Mouse (Mus musculus): Measurements from ENCODE around the gene Gid8. TPM values are rescaled to one million over a fixed set of nuclear protein-coding genes. Genes with fewer than 3 reads are reported as not detected.

Gid8 gene
- polyA plus RNA-seq, 1 experiment from 2014 or later, result 43.8 TPM

- Histone ChIP-seq H3K36me3 (no peaks in the 10 kb centered on the region), H3K27me3 (replicated peaks) (peaks cover 24% of the 10 kb centered on the region; the same call in 1 of the 2 replicates), H3K4me3 (no peak overlapping the region), H3K4me2 (no peak overlapping the region), H3K4me1 (0 out of 2 replicates have a peak, but pooled peaks cover 2% of the 10 kb centered on the region), H3K9ac (no peak overlapping the region), H3K9me3 (no peaks in the 10 kb centered on the region), H3K27ac (replicated peaks) (no peak overlapping the region)
- ATAC-seq (ENCODE audit: extremely low read depth, insufficient number of reproducible peaks, low FRiP score, low TSS enrichment), result no peak
- WGBS, result 52% methylated on average over 3 of the region's 3 CpGs
Observed at GRCm38 (mm10) chr2:180731036-180731435, 21.1 kb downstream of the Gid8 start.

DNA sequence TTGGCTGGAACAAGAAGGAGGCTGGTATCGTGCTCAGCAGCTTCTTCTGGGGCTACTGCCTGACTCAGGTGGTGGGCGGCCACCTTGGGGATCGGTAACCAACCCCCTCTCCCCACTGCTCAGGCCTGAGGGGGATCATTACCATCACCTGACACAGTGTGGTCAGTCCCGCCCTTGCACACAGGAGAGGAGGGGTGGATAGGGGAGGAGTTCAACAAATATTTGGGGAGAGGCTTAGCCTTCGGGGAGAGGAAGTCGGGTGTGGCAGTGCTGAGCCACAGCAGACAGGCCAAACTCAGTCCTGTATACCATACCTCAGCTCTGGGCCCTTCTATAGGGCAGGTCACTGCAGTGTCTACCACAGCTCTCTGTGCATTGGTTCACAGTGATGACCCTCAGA lies 22.1 kb downstream of the Gid8 start:
- Histone ChIP-seq H3K27me3 (replicated peaks) (peaks cover 24% of the 10 kb centered on the region; the same call in 1 of the 2 replicates), H3K4me1 (0 out of 2 replicates have a peak, but pooled peaks cover 2% of the 10 kb centered on the region), H3K27ac (replicated peaks) (no peak overlapping the region), H3K4me3 (no peak overlapping the region), H3K9me3 (no peaks in the 10 kb centered on the region), H3K9ac (no peak overlapping the region), H3K4me2 (no peak overlapping the region), H3K36me3 (no peaks in the 10 kb centered on the region)
- 60% methylated on average over 6 of the region's 6 CpGs for WGBS
- no peak for ATAC-seq (ENCODE audit: extremely low read depth, insufficient number of reproducible peaks, low FRiP score, low TSS enrichment)

DNA sequence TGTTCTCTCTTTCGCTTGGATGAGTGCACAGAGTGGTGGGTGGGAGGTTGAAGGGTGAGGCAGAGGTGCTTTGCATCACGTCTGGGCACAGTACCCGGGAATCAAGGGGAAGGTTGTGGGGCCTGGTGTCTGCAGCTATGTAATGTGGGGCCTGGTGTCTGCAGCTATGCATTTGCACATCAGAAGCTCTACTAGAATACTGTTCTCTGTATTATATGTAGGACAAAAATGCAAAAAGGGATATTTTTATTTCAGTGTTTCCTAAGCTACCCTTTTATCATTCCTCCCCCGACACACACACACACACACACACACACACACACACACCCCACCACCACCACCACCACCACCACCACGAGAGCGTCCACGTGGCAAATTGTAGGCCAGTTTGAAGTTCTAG lies 25.3 kb downstream of the Gid8 start:
- Histone ChIP-seq H3K9me3 (no peaks in the 10 kb centered on the region), H3K9ac (no peak overlapping the region), H3K4me2 (no peak overlapping the region), H3K27ac (replicated peaks) (no peak overlapping the region), H3K4me3 (no peak overlapping the region), H3K4me1 (0 out of 2 replicates have a peak, but pooled peaks cover 2% of the 10 kb centered on the region), H3K36me3 (no peaks in the 10 kb centered on the region), H3K27me3 (replicated peaks) (peaks cover 26% of the 10 kb centered on the region)
- 73% methylated on average over 7 of the region's 7 CpGs for WGBS
- no peak for ATAC-seq (ENCODE audit: extremely low read depth, insufficient number of reproducible peaks, low FRiP score, low TSS enrichment)

DNA sequence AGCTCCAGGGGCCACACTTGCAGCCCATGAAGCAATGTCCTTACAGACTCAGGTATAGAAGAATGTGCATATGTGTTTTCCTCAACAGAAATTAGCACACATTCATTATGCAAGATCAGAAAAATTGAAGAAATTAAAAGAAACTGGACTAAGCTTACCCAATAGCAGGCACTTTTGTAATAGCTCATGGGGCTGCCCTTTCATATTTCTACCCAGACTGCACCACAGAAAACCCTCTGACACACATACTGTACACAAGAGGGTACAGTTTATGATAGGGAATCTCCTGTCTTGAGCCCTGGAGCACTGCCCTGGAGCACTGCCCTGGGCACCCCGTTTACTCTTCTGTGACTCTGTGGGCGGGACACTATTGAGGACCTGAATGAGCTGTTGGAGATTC lies 28.1 kb downstream of the Gid8 start:
- Histone ChIP-seq H3K27me3 (replicated peaks) (peaks cover 30% of the 10 kb centered on the region), H3K9me3 (no peaks in the 10 kb centered on the region), H3K4me3 (no peak overlapping the region), H3K4me1 (no peaks in the 10 kb centered on the region), H3K36me3 (no peaks in the 10 kb centered on the region), H3K4me2 (no peak overlapping the region), H3K9ac (no peak overlapping the region), H3K27ac (replicated peaks) (no peak overlapping the region)
- 54% methylated on average over 2 of the region's 2 CpGs for WGBS
- ATAC-seq (ENCODE audit: extremely low read depth, insufficient number of reproducible peaks, low FRiP score, low TSS enrichment), result no peak

DNA sequence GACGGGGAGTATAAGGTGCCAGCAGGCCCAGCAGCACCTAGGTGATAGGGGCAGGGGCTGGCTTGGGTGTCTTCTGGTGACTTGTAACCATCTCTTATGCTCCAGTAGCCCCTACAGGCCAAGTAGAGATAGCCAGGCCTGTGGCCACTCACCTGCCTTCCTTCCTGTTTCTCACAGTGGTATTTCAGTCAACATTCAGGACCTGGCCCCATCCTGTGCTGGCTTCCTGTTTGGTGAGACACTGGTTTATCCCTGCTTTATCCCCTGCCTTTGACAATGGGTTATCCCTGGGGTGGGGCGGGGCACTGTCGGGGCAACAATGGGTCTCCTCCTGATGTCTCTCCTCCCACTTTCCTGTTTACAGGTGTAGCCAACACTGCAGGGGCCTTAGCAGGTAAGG lies 30.4 kb downstream of the Gid8 start:
- H3K36me3 ChIP-seq, result no peaks in the 10 kb centered on the region
- no peak overlapping the region for H3K27ac ChIP-seq (replicated peaks)
- H3K9me3 ChIP-seq, result no peaks in the 10 kb centered on the region
- H3K4me3 ChIP-seq, result no peak overlapping the region
- H3K27me3 ChIP-seq (replicated peaks), result peaks cover 24% of the 10 kb centered on the region
- H3K4me2 ChIP-seq, result no peak overlapping the region
- no peak overlapping the region for H3K9ac ChIP-seq
- H3K4me1 ChIP-seq, result no peaks in the 10 kb centered on the region
- 27% methylated on average over 3 of the region's 3 CpGs for WGBS
- ATAC-seq (ENCODE audit: extremely low read depth, insufficient number of reproducible peaks, low FRiP score, low TSS enrichment), result no peak

DNA sequence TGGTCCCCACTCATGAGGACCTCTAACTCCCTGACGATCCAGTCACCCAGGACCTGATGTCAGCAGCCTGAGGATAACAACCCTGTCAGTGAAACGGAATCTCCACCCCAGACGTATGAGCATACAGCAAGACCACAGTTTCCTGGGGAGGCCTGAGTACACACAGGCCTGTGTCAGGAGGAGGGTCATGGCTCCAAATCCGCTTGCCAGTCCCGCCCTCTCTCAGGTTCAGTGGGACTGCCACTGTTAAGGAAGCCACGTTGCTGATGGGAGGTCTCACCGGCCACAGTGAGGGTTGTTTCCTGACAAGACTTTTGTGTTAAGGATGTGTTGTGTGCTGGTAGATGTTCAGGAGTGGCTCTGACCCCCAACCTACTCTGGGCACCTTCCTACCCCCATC lies 31.5 kb downstream of the Gid8 start:
- H3K9ac ChIP-seq, result no peak overlapping the region
- no peak overlapping the region for H3K4me2 ChIP-seq
- H3K4me3 ChIP-seq, result no peak overlapping the region
- H3K27ac ChIP-seq (replicated peaks), result no peak overlapping the region
- H3K4me1 ChIP-seq, result no peaks in the 10 kb centered on the region
- H3K27me3 ChIP-seq (replicated peaks), result peaks cover 30% of the 10 kb centered on the region
- WGBS, result 61% methylated on average over 7 of the region's 7 CpGs
- no peak for ATAC-seq (ENCODE audit: extremely low read depth, insufficient number of reproducible peaks, low FRiP score, low TSS enrichment)
- no peaks in the 10 kb centered on the region for H3K9me3 ChIP-seq
- no peaks in the 10 kb centered on the region for H3K36me3 ChIP-seq

GRCm38 (mm10) chr2:180742820-180743219 lies 32.9 kb downstream of the Gid8 start:
- Histone ChIP-seq H3K27ac (replicated peaks) (no peak overlapping the region), H3K9me3 (no peaks in the 10 kb centered on the region), H3K36me3 (no peaks in the 10 kb centered on the region), H3K4me3 (no peak overlapping the region), H3K9ac (no peak overlapping the region), H3K4me2 (no peak overlapping the region), H3K27me3 (replicated peaks) (peaks cover 39% of the 10 kb centered on the region), H3K4me1 (no peaks in the 10 kb centered on the region)
- 74% methylated on average over 6 of the region's 6 CpGs for WGBS
- no peak for ATAC-seq (ENCODE audit: extremely low read depth, insufficient number of reproducible peaks, low FRiP score, low TSS enrichment)

- H3K36me3 ChIP-seq, result no peaks in the 10 kb centered on the region
- ATAC-seq (ENCODE audit: extremely low read depth, insufficient number of reproducible peaks, low FRiP score, low TSS enrichment), result no peak
- H3K27me3 ChIP-seq (replicated peaks), result peaks cover 39% of the 10 kb centered on the region
- no peak overlapping the region for H3K9ac ChIP-seq
- H3K9me3 ChIP-seq, result no peaks in the 10 kb centered on the region
- H3K4me3 ChIP-seq, result no peak overlapping the region
- WGBS, result 77% methylated on average over 2 of the region's 2 CpGs
- no peak overlapping the region for H3K27ac ChIP-seq (replicated peaks)
- H3K4me1 ChIP-seq, result no peaks in the 10 kb centered on the region
- no peak overlapping the region for H3K4me2 ChIP-seq
Observed at GRCm38 (mm10) chr2:180743321-180743720, 33.4 kb downstream of the Gid8 start.

GRCm38 (mm10) chr2:180745248-180745927 lies 35.5 kb downstream of the Gid8 start:
- H3K36me3 ChIP-seq, result no peaks in the 10 kb centered on the region
- no peaks in the 10 kb centered on the region for H3K4me1 ChIP-seq
- no peak overlapping the region for H3K4me3 ChIP-seq
- peaks cover 43% of the 10 kb centered on the region for H3K27me3 ChIP-seq (replicated peaks)
- WGBS, result 32% methylated on average over 17 of the region's 17 CpGs
- no peak overlapping the region for H3K4me2 ChIP-seq
- no peak for ATAC-seq (ENCODE audit: extremely low read depth, insufficient number of reproducible peaks, low FRiP score, low TSS enrichment)
- H3K9ac ChIP-seq, result no peak overlapping the region
- H3K9me3 ChIP-seq, result no peaks in the 10 kb centered on the region
- no peak overlapping the region for H3K27ac ChIP-seq (replicated peaks)

DNA sequence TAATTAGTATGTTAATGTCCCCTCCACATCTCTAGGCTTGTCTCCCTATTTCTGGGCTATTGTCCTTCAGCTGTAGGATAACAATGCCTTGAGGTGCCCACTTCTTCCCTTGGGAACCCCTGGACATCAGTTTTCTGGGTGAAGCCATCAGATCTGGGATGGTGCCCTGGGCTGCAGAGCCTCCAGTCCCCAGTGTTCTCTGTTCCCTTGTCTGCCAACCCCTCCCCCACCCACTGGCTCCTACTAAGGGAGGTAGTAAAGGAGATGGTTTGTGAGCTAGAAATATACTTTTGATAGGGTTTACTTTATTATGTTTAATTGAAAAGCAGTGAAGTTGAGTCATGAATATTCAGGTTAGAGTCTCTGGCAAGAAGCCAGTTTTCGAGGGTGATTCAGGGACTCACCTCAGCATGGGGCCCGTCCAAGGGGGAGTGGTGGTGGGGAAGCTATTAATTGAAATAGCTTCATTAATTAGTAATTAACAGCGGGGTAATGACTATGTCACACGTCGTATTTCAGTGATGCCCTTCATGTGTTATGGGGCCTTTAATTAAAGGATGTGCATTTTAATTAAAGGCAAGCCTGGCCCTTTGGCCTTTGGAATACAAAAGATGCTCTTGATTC lies 36.8 kb downstream of the Gid8 start:
- no peak for ATAC-seq (ENCODE audit: extremely low read depth, insufficient number of reproducible peaks, low FRiP score, low TSS enrichment)

GRCm38 (mm10) chr2:180748904-180749303 lies 39.0 kb downstream of the Gid8 start:
- Histone ChIP-seq H3K27ac (replicated peaks) (no peak overlapping the region), H3K27me3 (replicated peaks) (peaks cover 39% of the 10 kb centered on the region), H3K4me3 (no peak overlapping the region), H3K4me1 (no peaks in the 10 kb centered on the region), H3K9ac (no peak overlapping the region), H3K9me3 (no peaks in the 10 kb centered on the region), H3K4me2 (no peak overlapping the region), H3K36me3 (no peaks in the 10 kb centered on the region)
- no peak for ATAC-seq (ENCODE audit: extremely low read depth, insufficient number of reproducible peaks, low FRiP score, low TSS enrichment)
- WGBS, result 51% methylated on average over 5 of the region's 5 CpGs

More for the DNA sequence above, 36.8 kb downstream of the Gid8 start:
- no peaks in the 10 kb centered on the region for H3K36me3 ChIP-seq
- no peak overlapping the region for H3K4me3 ChIP-seq
- H3K9me3 ChIP-seq, result no peaks in the 10 kb centered on the region
- no peaks in the 10 kb centered on the region for H3K4me1 ChIP-seq
- no peak overlapping the region for H3K27ac ChIP-seq (replicated peaks)
- peaks cover 35% of the 10 kb centered on the region for H3K27me3 ChIP-seq (replicated peaks)
- H3K4me2 ChIP-seq, result no peak overlapping the region
- WGBS, result 45% methylated on average over 5 of the region's 5 CpGs
- no peak overlapping the region for H3K9ac ChIP-seq
